In the genomic region with DNA sequence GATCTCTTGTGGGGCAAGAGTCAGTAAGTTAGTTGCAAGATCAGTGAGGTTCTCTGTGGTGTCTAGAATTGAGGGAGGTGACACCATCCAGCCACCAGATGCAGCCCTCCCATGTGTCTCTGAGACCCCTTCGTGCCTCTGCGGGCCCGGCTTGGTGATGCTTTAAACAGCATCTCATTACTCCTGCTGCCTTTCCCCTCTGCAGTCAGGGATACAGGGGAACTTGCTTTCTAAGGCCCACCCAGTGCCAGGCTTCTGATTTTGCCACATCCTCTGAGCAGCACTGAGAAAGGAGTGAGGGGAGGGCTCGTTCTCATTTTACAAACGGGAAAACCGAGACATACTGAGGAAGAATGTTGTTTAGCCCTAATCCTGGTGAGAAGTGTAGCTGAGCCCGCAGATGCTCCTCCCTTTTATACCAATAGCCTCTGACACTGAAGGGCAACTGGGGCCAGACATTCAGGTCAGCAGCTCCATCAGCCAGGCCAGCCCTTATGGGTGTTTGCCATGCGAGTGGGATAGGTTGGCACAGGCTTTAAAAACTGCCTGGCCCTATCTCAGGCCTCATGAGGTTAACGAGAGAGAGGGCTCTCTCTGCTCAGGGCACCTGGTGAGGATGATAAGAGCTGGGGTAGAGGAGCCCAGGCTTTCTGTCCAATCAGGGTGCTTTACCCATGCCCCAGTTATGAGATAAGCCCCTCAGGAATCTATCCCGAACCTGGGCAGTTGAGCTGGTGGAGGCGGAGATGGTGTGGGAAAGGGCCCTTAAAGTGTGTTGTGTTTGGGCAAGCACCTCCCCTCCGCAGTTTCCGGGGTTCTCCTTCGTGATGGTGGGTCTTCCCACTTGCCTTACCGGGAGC, we compare ENCODE assay signal across 8 mouse cellular contexts. TPM values are rescaled to one million over a fixed set of nuclear protein-coding genes. Genes with fewer than 3 reads are reported as not detected.
A peak's percentile ranks its signal among the peaks of the same experiment; 100 is the strongest.
DNase-seq lines count a peak whose midpoint lies in the region; ATAC-seq lines count a peak whose summit lies in the region.

No protein-coding gene starts in this region.

- intact Hi-C loops in left cerebral cortex, postnatal 36 days (cut with DNase I) = no loop called here

- peak overlapping the region; percentile 78 for H3K4me2 ChIP-seq in neural tube, embryonic 11.5 days (ENCODE audit: low read depth)
- peak overlapping the region; percentile 73; the same call in 1 of the 2 replicates for H3K4me2 ChIP-seq in forebrain, embryonic 16.5 days (ENCODE audit: low read length)
- H3K4me2 ChIP-seq in limb, embryonic 13.5 days (replicated peaks) = peak overlapping the region; percentile 80

- DNase-seq in neural tube, embryonic 11.5 days (ENCODE audit: low spot score) = no peak
- DNase-seq in neural tube, embryonic 10.5 days (ENCODE audit: extremely low spot score, low spot score) = no peak
- DNase-seq in skeletal muscle tissue, adult 2 months (ENCODE audit: low read depth, low spot score) = peak; percentile 80
- no peak for DNase-seq in adrenal gland, adult 18-20 months (ENCODE audit: low spot score in 2 of 2)
- no peak for DNase-seq in left cerebral cortex, postnatal 36 days (ENCODE audit: low spot score in 2 of 2)
- DNase-seq in thymus, postnatal 0 days (ENCODE audit: low spot score) = no peak

- no peaks in the 10 kb centered on the region for H3K9me3 ChIP-seq in neural tube, embryonic 11.5 days (ENCODE audit: control insufficient read depth, low read length)
- no peaks in the 10 kb centered on the region for H3K9me3 ChIP-seq in forebrain, embryonic 16.5 days (ENCODE audit: control insufficient read depth, low read length)
- H3K9me3 ChIP-seq in limb, embryonic 13.5 days = no peaks in the 10 kb centered on the region

- no peak overlapping the region for H3K27ac ChIP-seq in neural tube, embryonic 11.5 days (ENCODE audit: low read depth, low read length)
- no peak overlapping the region for H3K27ac ChIP-seq in forebrain, embryonic 16.5 days (ENCODE audit: low read length)
- H3K27ac ChIP-seq in limb, embryonic 13.5 days = no peak overlapping the region

- ATAC-seq in neural tube, embryonic 11.5 days (ENCODE audit: insufficient read depth, low FRiP score, low TSS enrichment) = no peak
- ATAC-seq in forebrain, embryonic 16.5 days = no peak
- ATAC-seq in limb, embryonic 13.5 days (ENCODE audit: low FRiP score, low read depth) = no peak

- H3K4me3 ChIP-seq in neural tube, embryonic 11.5 days (ENCODE audit: low read depth, low read length) = peak overlapping the region; percentile 38
- H3K4me3 ChIP-seq in forebrain, embryonic 16.5 days (replicated peaks; ENCODE audit: low read length) = peak overlapping the region; percentile 40; the same call in 1 of the 2 replicates
- peak overlapping the region; percentile 46 for H3K4me3 ChIP-seq in limb, embryonic 13.5 days

- 10% methylated on average over 15 of the region's 15 CpGs for WGBS in neural tube, embryonic 11.5 days
- 11% methylated on average over 15 of the region's 15 CpGs for WGBS in forebrain, embryonic 16.5 days
- 14% methylated on average over 15 of the region's 15 CpGs for WGBS in limb, embryonic 13.5 days

- H3K36me3 ChIP-seq in neural tube, embryonic 11.5 days (ENCODE audit: control insufficient read depth, insufficient read depth, low read length) = no peaks in the 10 kb centered on the region
- H3K36me3 ChIP-seq in forebrain, embryonic 16.5 days (ENCODE audit: control insufficient read depth, insufficient read depth) = no peaks in the 10 kb centered on the region
- H3K36me3 ChIP-seq in limb, embryonic 13.5 days = no peaks in the 10 kb centered on the region

- H3K4me1 ChIP-seq in neural tube, embryonic 11.5 days (ENCODE audit: control insufficient read depth, insufficient read depth, low read length) = peaks cover 6% of the 10 kb centered on the region; the same call in 1 of the 2 replicates
- peaks cover 16% of the 10 kb centered on the region for H3K4me1 ChIP-seq in forebrain, embryonic 16.5 days (replicated peaks; ENCODE audit: control insufficient read depth, insufficient read depth, low read length)
- H3K4me1 ChIP-seq in limb, embryonic 13.5 days = peaks cover 35% of the 10 kb centered on the region

- H3K27me3 ChIP-seq in neural tube, embryonic 11.5 days (ENCODE audit: control insufficient read depth, insufficient read depth, low read length) = peaks cover 73% of the 10 kb centered on the region
- peaks cover 80% of the 10 kb centered on the region for H3K27me3 ChIP-seq in forebrain, embryonic 16.5 days (replicated peaks; ENCODE audit: control insufficient read depth, insufficient read depth, low read length)
- H3K27me3 ChIP-seq in limb, embryonic 13.5 days = peaks cover 100% of the 10 kb centered on the region

- H3K9ac ChIP-seq in neural tube, embryonic 11.5 days (ENCODE audit: low read length) = 0 out of 2 replicates have a peak overlapping the region, but pooled peaks have one; percentile 18
- H3K9ac ChIP-seq in forebrain, embryonic 16.5 days (replicated peaks; ENCODE audit: low read depth, low read length) = no peak overlapping the region
- peak overlapping the region; percentile 51; the same call in 1 of the 2 replicates for H3K9ac ChIP-seq in limb, embryonic 13.5 days

RNA-seq across cellular contexts. Expression of gene Tnfaip2, which starts 1.0 kb away (rescaled TPM):
- 3.4 and 3.7 TPM in 2 replicates for polyA plus RNA-seq in neural tube, embryonic 11.5 days (2014; fragmentation: Nextera tagmentation; extraction: Ambion mirVana)
- polyA plus RNA-seq in forebrain, embryonic 16.5 days (2015; fragmentation: Nextera tagmentation; extraction: Ambion mirVana) = 0.63 and 0.84 TPM in 2 replicates
- polyA plus RNA-seq in limb, embryonic 13.5 days (2015; fragmentation: Nextera tagmentation; extraction: Ambion mirVana) = 7.4 and 7.8 TPM in 2 replicates
- 10 to 100 TPM; 11.4 to 31.6 TPM for total RNA-seq in adrenal gland, adult 18-20 months (2021)
- total RNA-seq in left cerebral cortex, postnatal 36 days (2021) = 1 to 10 TPM in 1 of 2 experiments, under 1 TPM in 1; 0.77 to 1.2 TPM
- polyA plus RNA-seq in thymus, postnatal 0 days (2015; fragmentation: Nextera tagmentation; extraction: Ambion mirVana) = 9.0 and 9.1 TPM in 2 replicates

RNA-seq across cellular contexts. Expression of gene Exoc3l4, which starts 26.4 kb away (rescaled TPM):
- polyA plus RNA-seq in neural tube, embryonic 11.5 days (2014; fragmentation: Nextera tagmentation; extraction: Ambion mirVana) = 5.3 and 6.6 TPM in 2 replicates
- 1.9 and 2.5 TPM in 2 replicates for polyA plus RNA-seq in forebrain, embryonic 16.5 days (2015; fragmentation: Nextera tagmentation; extraction: Ambion mirVana)
- polyA plus RNA-seq in limb, embryonic 13.5 days (2015; fragmentation: Nextera tagmentation; extraction: Ambion mirVana) = 6.6 and 6.9 TPM in 2 replicates
- 1 to 10 TPM; 3.3 to 4.1 TPM for total RNA-seq in adrenal gland, adult 18-20 months (2021)
- total RNA-seq in left cerebral cortex, postnatal 36 days (2021) = 1 to 10 TPM; 1.1 to 1.4 TPM
- polyA plus RNA-seq in thymus, postnatal 0 days (2015; fragmentation: Nextera tagmentation; extraction: Ambion mirVana) = 25.3 and 33.2 TPM in 2 replicates

RNA-seq across cellular contexts. Expression of gene Lbhd2, which starts 36.6 kb away (rescaled TPM):
- polyA plus RNA-seq in neural tube, embryonic 11.5 days (2014; fragmentation: Nextera tagmentation; extraction: Ambion mirVana) = not detected in 2 replicates
- polyA plus RNA-seq in forebrain, embryonic 16.5 days (2015; fragmentation: Nextera tagmentation; extraction: Ambion mirVana) = 1.3 and 4.5 TPM in 2 replicates
- 9.5 and 13.8 TPM in 2 replicates for polyA plus RNA-seq in limb, embryonic 13.5 days (2015; fragmentation: Nextera tagmentation; extraction: Ambion mirVana)
- total RNA-seq in adrenal gland, adult 18-20 months (2021) = not detected
- total RNA-seq in left cerebral cortex, postnatal 36 days (2021) = 1 to 10 TPM; 1.2 to 1.9 TPM
- polyA plus RNA-seq in thymus, postnatal 0 days (2015; fragmentation: Nextera tagmentation; extraction: Ambion mirVana) = 4.8 and 5.9 TPM in 2 replicates

RNA-seq across cellular contexts. Expression of gene Gm266, which starts 42.4 kb away (rescaled TPM):
- 5.2 and 5.3 TPM in 2 replicates for polyA plus RNA-seq in neural tube, embryonic 11.5 days (2014; fragmentation: Nextera tagmentation; extraction: Ambion mirVana)
- 0.23 and 1.1 TPM in 2 replicates for polyA plus RNA-seq in forebrain, embryonic 16.5 days (2015; fragmentation: Nextera tagmentation; extraction: Ambion mirVana)
- polyA plus RNA-seq in limb, embryonic 13.5 days (2015; fragmentation: Nextera tagmentation; extraction: Ambion mirVana) = 9.0 and 9.1 TPM in 2 replicates
- not detected for total RNA-seq in adrenal gland, adult 18-20 months (2021)
- 1 to 10 TPM; 4.0 to 4.5 TPM for total RNA-seq in left cerebral cortex, postnatal 36 days (2021)
- 20.6 and 21.1 TPM in 2 replicates for polyA plus RNA-seq in thymus, postnatal 0 days (2015; fragmentation: Nextera tagmentation; extraction: Ambion mirVana)
